Mouse (Mus musculus) lung, postnatal 25 days (tissue): ENCODE data around the gene Gm20075.
A peak's percentile ranks its signal among the peaks of the same experiment; 100 is the strongest.
"Not testable (repeated sequence)": the region's sequence is repeated elsewhere in the genome, so short reads cannot be mapped to it uniquely, and the experiment has no call there.

Experiments used
- DNase-seq: peaks from one replicate; pipeline ENCODE4 v3.0.0; 2022; ENCODE audit warnings: low spot score

Gm20075 gene

GRCm38 (mm10) chr13:96081276-96081675 lies at the start of gene Gm20075:
Gene Gm20075 (minus strand): TSS chr13:96081376.
- DNase-seq, result not testable (repeated sequence)

DNA sequence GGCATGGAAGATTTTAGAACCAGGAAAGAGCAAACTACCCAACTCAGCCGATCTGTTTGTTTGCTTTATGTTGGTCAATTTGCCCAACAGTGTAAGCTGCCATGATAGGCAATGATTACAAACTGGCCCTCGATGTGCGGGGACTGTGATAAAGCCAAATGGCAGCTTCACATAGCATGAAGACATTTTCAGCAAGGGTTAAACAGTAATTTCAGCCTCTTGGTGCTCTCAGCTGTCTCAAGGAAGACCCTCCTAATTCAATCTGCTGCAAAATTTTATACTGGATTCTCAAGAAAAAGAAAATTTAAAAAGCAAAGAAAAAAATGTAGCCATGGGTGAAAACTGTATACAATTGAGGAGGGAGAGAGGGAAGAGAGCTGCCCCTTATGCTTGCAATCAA lies 47.9 kb upstream of the Gm20075 start:
- no peak for DNase-seq

DNA sequence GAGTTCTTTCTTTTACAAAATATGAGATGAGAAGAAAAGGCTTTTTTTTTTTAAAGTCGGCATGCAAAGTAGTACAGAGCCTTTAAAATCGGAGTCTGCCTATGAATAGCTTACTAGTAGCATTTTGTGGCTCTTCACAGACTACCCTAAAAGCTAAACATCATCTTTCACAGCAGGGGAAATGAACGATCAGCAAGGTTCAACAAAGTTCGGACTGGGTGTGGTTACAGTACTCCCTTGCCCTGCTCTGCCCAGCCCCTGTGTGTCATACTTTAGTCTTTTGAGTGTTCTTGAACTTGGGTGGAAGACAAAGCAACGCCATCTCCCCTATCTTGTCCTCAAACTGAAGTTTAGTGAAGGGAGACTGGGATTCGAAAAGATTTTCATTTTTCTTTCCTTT lies 45.5 kb upstream of the Gm20075 start:
- no peak for DNase-seq

- no peak for DNase-seq
These were observed 43.8 kb upstream of the Gm20075 start for GRCm38 (mm10) chr13:96125011-96125410.

GRCm38 (mm10) chr13:96112711-96113110 lies 31.5 kb upstream of the Gm20075 start:
- no peak for DNase-seq

DNA sequence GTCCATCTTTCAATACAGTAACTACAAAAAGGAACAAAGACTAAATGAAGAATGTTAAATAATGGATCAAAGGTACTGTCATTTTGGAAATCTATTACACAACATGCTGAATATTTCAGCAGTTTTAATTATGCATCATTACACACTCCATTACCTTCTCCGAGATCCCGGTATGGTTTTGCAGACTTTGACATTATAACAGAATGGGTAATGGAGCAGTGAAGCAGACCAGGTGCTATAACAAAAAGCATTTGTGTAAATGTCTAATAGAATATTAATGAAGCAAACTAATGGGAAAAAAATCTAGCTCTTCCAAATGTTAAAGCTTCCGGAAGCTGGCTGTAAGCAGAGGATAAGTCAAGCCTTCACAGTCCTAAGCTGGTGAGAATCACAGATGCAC lies 29.6 kb upstream of the Gm20075 start:
- DNase-seq, result no peak

DNA sequence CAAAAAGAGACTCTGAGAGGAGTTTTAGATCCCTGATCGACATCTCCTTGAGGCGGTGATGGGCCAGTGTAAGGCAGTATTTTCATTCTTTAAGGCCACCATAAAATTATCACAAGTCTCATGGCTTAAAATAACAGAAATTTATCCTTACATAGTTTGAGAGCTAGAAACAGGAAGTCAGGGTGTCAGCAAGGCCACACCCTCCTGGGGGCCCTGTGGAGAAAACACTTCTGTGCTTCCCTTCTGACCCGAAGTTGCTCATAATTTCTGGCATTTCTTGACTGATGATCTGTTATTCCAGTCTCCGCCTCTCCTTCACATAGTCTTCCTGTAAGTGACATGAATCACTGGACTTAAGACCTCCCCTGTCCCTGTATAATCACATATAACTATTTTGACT lies 25.2 kb upstream of the Gm20075 start:
- no peak for DNase-seq

DNA sequence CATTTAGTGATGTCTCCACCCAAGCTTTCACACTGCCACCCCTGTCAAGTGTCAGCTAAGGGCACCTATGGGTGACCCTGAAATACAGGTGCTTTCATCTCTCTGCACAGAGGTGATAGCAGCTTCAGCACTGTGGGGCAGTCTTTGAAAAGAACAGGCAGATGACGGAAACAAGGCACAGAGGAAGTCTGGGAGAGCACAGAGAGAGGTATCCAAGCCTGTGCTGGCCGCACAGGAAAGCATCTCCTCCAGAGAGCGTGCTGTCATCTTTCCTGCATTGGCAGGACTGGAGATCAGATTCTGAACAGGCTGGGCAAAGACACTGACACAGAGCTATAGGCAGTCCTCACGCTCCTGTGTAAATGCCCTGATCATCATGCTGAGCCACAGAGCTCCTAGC lies 9.8 kb upstream of the Gm20075 start:
- no peak for DNase-seq

- no peak for DNase-seq
These were observed 4.6 kb upstream of the Gm20075 start for GRCm38 (mm10) chr13:96085581-96086302.

GRCm38 (mm10) chr13:96081754-96082153 lies 578 bp upstream of the Gm20075 start, which contains the start of gene Gm17190:
Gene Gm17190 (plus strand): TSS chr13:96082054.
- not testable (repeated sequence) for DNase-seq

GRCm38 (mm10) chr13:96073555-96073954 lies 7.6 kb downstream of the Gm20075 start:
- DNase-seq, result no peak

DNA sequence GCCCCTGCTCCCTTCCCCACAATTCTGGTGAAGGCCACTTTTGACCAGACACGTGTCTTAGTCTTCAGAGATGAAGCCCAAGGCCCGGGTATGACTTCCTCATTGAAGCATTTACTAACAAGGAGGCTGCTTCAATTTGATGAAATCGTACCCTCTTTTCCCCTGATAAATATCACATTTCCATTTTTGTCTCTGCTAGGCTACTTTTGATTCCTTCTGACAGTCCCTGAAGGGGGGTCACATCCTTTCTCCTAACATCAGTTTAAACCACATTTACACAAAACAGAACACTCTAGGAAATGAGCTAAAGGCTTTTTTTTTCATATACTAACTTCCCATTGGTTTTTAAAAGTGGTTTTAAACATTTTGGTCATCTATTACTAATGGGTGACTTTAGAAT lies 28.4 kb downstream of the Gm20075 start:
- DNase-seq, result no peak

DNA sequence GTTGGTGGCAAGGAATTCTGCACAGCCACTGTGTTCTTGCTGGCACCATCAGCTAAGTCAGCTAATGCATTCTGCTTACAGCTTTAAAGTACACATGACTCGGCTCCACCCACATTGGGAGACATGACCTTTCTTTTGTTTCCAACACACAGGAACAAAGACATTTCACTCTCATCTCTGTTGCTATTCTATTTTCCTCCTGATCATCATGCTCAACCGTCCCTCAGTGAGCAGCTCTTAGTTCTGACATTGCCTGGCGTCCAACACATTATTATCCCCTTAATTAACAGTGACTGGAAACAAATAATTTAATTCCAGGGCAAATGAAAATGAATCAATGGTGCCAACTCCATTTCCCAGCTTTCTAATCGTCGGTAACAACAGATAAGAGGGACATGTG lies 35.8 kb downstream of the Gm20075 start:
- DNase-seq, result no peak

DNA sequence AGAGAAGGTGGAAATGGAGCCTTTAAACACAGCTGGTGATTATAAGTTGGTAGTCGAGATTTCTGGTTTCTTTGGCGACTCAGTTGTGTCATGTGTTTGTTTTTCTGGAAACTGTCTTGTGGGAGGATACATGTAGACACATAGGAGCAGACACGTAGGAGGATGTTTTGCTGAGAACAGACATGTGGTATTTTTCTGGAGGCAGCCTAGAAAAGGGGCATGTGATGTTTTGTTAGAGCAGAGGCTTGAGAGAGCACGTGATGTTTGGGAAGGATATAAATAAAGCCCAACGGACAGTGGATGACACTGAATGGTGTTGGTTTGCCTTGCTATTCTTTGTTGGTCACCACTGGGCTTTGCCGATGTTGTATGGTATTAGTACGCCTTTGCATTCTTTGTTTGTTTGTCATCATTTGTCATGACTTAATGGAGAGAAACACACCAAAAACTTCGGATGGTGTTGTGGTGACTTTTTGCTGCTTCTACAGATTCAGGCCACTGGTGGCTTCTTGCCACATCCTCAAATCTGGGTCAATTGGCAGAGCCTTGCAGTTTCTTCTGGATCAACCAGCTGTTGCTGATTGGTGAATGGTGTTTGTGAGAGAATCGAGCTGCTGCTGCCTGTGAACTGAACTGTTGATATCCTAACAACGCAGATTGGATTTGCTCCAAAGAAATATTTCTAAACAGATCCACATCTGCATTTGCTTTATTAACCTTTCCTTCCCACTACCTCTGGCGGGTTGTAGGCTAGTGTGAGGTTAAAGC lies 40.7 kb downstream of the Gm20075 start:
- peak; percentile 14 for DNase-seq

GRCm38 (mm10) chr13:96039536-96039935 lies 41.6 kb downstream of the Gm20075 start:
- DNase-seq, result no peak

DNA sequence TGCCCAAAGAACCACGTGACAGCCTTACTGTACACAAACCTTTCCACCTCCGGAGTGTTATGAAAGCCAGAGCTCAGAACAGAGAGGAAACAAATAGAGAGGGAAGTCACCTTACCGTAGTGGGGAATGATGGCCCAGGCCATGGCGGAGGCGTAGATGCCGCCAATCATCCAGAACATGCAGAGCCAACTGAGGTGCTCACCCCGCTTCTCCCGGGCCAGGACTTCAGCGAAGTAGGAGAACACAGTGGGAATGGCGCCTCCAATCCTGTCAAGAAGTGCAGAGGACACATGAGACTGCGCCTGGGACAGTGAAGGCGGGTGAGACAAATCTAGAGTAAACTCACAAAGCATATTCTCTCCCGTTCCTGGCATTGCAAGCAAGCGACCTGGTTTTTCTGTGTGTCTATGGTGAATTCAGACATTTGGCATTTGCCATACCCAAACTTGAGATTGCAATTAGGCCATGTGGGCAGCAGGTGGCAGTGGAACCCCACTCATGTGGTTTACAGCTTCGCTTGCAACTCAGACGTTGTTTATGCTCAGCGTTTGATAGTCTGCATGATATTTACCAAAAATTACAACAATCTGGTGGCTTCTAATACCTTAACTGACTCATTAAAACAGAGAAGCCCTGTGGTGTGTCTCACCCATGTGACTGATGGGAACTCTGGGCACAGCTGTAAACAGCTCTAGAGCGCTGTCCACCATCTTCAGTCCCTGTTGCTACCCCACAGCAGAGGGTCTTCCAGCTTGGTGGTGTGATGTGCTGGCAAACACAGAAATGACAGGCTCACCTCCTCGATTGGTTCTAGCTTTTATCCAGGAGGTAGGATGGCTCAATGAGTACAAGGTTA lies 50.6 kb downstream of the Gm20075 start:
- peak; percentile 12 for DNase-seq
